Mouse (Mus musculus): Measurements from ENCODE around the gene Ube2d3. TPM values are rescaled to one million over a fixed set of nuclear protein-coding genes. Genes with fewer than 3 reads are reported as not detected.

Gene Ube2d3
- polyA plus RNA-seq, 1 experiment = 157 TPM

GRCm38 (mm10) chr3:135423608-135424212 is 14.2 kb upstream of the Ube2d3 start, which contains the start of gene Cisd2:
Gene Cisd2 (minus strand): TSS chr3:135423925.
- peak within 1 kb of the TSS; percentile 90 for H3K4me3 ChIP-seq (ENCODE audit: insufficient read depth, low read length)
- no peak for TF ChIP-seq CTCF (IDR thresholded peaks at IDR 0.05; ENCODE audit: extremely low read depth, insufficient read depth, low read length)
- TF ChIP-seq POLR2A (IDR thresholded peaks at IDR 0.05; ENCODE audit: extremely low read depth, insufficient read depth, low read length) = no peak
- H3K4me1 ChIP-seq (ENCODE audit: control insufficient read depth, insufficient read depth, low read length) = no peaks in the 10 kb centered on the region
- H3K27ac ChIP-seq (ENCODE audit: insufficient read depth, low read length) = peak within 1 kb of the TSS; percentile 98

- no peak for TF ChIP-seq CTCF (IDR thresholded peaks at IDR 0.05; ENCODE audit: extremely low read depth, insufficient read depth, low read length)
- TF ChIP-seq POLR2A (IDR thresholded peaks at IDR 0.05; ENCODE audit: extremely low read depth, insufficient read depth, low read length) = no peak
- peak overlapping the region; percentile 90 for H3K27ac ChIP-seq (ENCODE audit: insufficient read depth, low read length)
- H3K4me3 ChIP-seq (ENCODE audit: insufficient read depth, low read length) = peak overlapping the region; percentile 89
- H3K4me1 ChIP-seq (ENCODE audit: control insufficient read depth, insufficient read depth, low read length) = peaks cover 1% of the 10 kb centered on the region; the same call in 1 of the 2 replicates
These were observed 890 bp upstream of the Ube2d3 start for GRCm38 (mm10) chr3:135436901-135437616.

- TF ChIP-seq CTCF (IDR thresholded peaks at IDR 0.05; ENCODE audit: extremely low read depth, insufficient read depth, low read length) = no peak
- peak; percentile 31; the same call in 1 of the 2 replicates for TF ChIP-seq POLR2A (IDR thresholded peaks at IDR 0.05; ENCODE audit: extremely low read depth, insufficient read depth, low read length)
These were observed 573 bp downstream of the Ube2d3 start for GRCm38 (mm10) chr3:135438531-135438912.

GRCm38 (mm10) chr3:135438913-135439531 is 1.1 kb downstream of the Ube2d3 start:
- peaks cover 1% of the 10 kb centered on the region; the same call in 1 of the 2 replicates for H3K4me1 ChIP-seq (ENCODE audit: control insufficient read depth, insufficient read depth, low read length)
- peak overlapping the region; percentile 100 for H3K27ac ChIP-seq (ENCODE audit: insufficient read depth, low read length)
- H3K4me3 ChIP-seq (ENCODE audit: insufficient read depth, low read length) = peak overlapping the region; percentile 89
- no peak for TF ChIP-seq CTCF (IDR thresholded peaks at IDR 0.05; ENCODE audit: extremely low read depth, insufficient read depth, low read length)
- TF ChIP-seq POLR2A (IDR thresholded peaks at IDR 0.05; ENCODE audit: extremely low read depth, insufficient read depth, low read length) = peak; percentile 52; the same call in 1 of the 2 replicates

More at GRCm38 (mm10) chr3:135438531-135438912, 573 bp downstream of the Ube2d3 start:
- H3K4me1 ChIP-seq (ENCODE audit: control insufficient read depth, insufficient read depth, low read length) = peaks cover 1% of the 10 kb centered on the region; the same call in 1 of the 2 replicates
- peak overlapping the region; percentile 89 for H3K4me3 ChIP-seq (ENCODE audit: insufficient read depth, low read length)
- H3K27ac ChIP-seq (ENCODE audit: insufficient read depth, low read length) = peak overlapping the region; percentile 95

- no peak for TF ChIP-seq POLR2A (IDR thresholded peaks at IDR 0.05; ENCODE audit: extremely low read depth, insufficient read depth, low read length)
- TF ChIP-seq CTCF (IDR thresholded peaks at IDR 0.05; ENCODE audit: extremely low read depth, insufficient read depth, low read length) = no peak
- Histone ChIP-seq H3K4me1 (ENCODE audit: control insufficient read depth, insufficient read depth, low read length) (peaks cover 1% of the 10 kb centered on the region; the same call in 1 of the 2 replicates), H3K4me3 (ENCODE audit: insufficient read depth, low read length) (peak overlapping the region; percentile 89), H3K27ac (ENCODE audit: insufficient read depth, low read length) (peak overlapping the region; percentile 100; the same call in 1 of the 2 replicates)
These were observed 1.7 kb downstream of the Ube2d3 start for GRCm38 (mm10) chr3:135439651-135440050.

GRCm38 (mm10) chr3:135440221-135440620 is 2.3 kb downstream of the Ube2d3 start:
- H3K4me3 ChIP-seq (ENCODE audit: insufficient read depth, low read length) = peak overlapping the region; percentile 89
- TF ChIP-seq POLR2A (IDR thresholded peaks at IDR 0.05; ENCODE audit: extremely low read depth, insufficient read depth, low read length) (peak; percentile 39; the same call in 1 of the 2 replicates), CTCF (IDR thresholded peaks at IDR 0.05; ENCODE audit: extremely low read depth, insufficient read depth, low read length) (no peak)
- peaks cover 1% of the 10 kb centered on the region; the same call in 1 of the 2 replicates for H3K4me1 ChIP-seq (ENCODE audit: control insufficient read depth, insufficient read depth, low read length)
- H3K27ac ChIP-seq (ENCODE audit: insufficient read depth, low read length) = no peak overlapping the region

- peak overlapping the region; percentile 89 for H3K4me3 ChIP-seq (ENCODE audit: insufficient read depth, low read length)
- H3K4me1 ChIP-seq (ENCODE audit: control insufficient read depth, insufficient read depth, low read length) = peaks cover 1% of the 10 kb centered on the region; the same call in 1 of the 2 replicates
- TF ChIP-seq CTCF (IDR thresholded peaks at IDR 0.05; ENCODE audit: extremely low read depth, insufficient read depth, low read length) = no peak
- TF ChIP-seq POLR2A (IDR thresholded peaks at IDR 0.05; ENCODE audit: extremely low read depth, insufficient read depth, low read length) = no peak
- no peak overlapping the region for H3K27ac ChIP-seq (ENCODE audit: insufficient read depth, low read length)
These were observed 2.7 kb downstream of the Ube2d3 start for GRCm38 (mm10) chr3:135440621-135441020.

- H3K27ac ChIP-seq (ENCODE audit: insufficient read depth, low read length) = no peak overlapping the region
- TF ChIP-seq POLR2A (IDR thresholded peaks at IDR 0.05; ENCODE audit: extremely low read depth, insufficient read depth, low read length) (no peak), CTCF (IDR thresholded peaks at IDR 0.05; ENCODE audit: extremely low read depth, insufficient read depth, low read length) (no peak)
- H3K4me1 ChIP-seq (ENCODE audit: control insufficient read depth, insufficient read depth, low read length) = no peaks in the 10 kb centered on the region; the same call in 1 of the 2 replicates
- H3K4me3 ChIP-seq (ENCODE audit: insufficient read depth, low read length) = no peak overlapping the region
These were observed 7.0 kb downstream of the Ube2d3 start for GRCm38 (mm10) chr3:135444930-135445329.

GRCm38 (mm10) chr3:135458981-135459380 is 21.0 kb downstream of the Ube2d3 start:
- Histone ChIP-seq H3K4me3 (ENCODE audit: insufficient read depth, low read length) (no peak overlapping the region), H3K27ac (ENCODE audit: insufficient read depth, low read length) (no peak overlapping the region), H3K4me1 (ENCODE audit: control insufficient read depth, insufficient read depth, low read length) (no peaks in the 10 kb centered on the region)
- TF ChIP-seq CTCF (IDR thresholded peaks at IDR 0.05; ENCODE audit: extremely low read depth, insufficient read depth, low read length) (no peak), POLR2A (IDR thresholded peaks at IDR 0.05; ENCODE audit: extremely low read depth, insufficient read depth, low read length) (no peak)
